Mouse (Mus musculus): ENCODE results near the gene Pcyt1a. TPM values are rescaled to one million over a fixed set of nuclear protein-coding genes. Genes with fewer than 3 reads are reported as not detected.
A peak's percentile ranks its signal among the peaks of the same experiment; 100 is the strongest.

Pcyt1a gene
- polyA plus RNA-seq (2015; fragmentation: Nextera tagmentation; extraction: Ambion mirVana): 45.4 and 48.2 TPM in 2 replicates

DNA sequence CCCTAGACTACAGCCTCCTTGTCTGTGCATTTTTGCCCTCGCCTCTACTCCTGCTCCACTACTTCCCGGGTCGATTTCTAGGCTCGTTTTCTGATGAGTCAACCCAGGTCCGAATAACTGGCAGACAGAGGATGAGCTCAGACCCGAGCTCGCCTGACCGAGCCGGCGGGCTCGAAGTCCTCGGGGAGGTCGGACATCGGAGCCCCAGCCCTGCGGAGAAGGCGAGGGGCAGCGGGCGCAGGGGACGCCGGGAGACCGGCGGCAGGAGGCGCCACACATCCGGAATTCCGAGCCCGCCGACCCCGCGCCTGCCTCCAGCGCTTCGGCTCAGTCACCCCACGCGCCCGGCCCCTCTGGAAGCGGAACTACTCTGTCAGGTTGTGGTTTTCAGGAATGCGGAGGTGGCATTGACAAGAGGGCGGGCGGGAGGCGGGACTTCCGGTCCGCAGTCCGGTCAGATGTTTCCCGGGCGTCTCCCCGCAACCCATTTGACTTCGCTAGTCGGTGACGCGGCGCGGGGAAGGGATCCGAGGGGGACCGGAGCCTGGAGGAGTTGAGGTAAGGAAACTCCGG is at the start of gene Pcyt1a:
Pcyt1a (plus strand) TSS at position 448 of the 573 bp plus-strand sequence.
- Histone ChIP-seq H3K4me2 (peak within 1 kb of the TSS; percentile 87), H3K9ac (peak within 1 kb of the TSS; percentile 92), H3K4me3 (peak within 1 kb of the TSS; percentile 88), H3K9me3 (no peaks in the 10 kb centered on the region), H3K36me3 (no peaks in the 10 kb centered on the region), H3K4me1 (replicated peaks) (peaks cover 26% of the 10 kb centered on the region), H3K27me3 (no peaks in the 10 kb centered on the region), H3K27ac (peak within 1 kb of the TSS; percentile 94)
- WGBS: under 1% methylated on average over 54 of the region's 54 CpGs
- ATAC-seq (ENCODE audit: low FRiP score): peak; percentile 98

DNA sequence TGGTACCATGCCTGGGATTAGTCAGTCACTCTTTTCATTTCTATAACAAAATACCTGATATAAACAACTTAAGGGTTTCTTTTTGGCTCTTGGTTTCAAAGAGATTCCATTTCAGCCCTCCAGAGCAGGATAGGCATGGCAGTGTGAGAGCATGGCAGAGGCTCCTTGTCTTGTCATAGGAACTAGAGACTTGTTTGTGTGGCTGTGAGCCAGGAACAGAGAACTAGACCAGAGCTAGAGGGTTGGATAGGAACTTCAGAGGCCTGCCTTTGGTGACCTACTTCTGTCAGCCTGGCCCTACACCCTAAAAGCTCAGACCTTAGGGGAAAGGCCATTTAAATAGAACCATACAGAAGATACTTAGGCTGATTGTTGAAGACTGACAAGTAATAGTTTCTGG is 47.8 kb upstream of the Pcyt1a start:
- Histone ChIP-seq H3K9me3 (no peaks in the 10 kb centered on the region), H3K4me2 (no peak overlapping the region), H3K36me3 (peaks cover 80% of the 10 kb centered on the region), H3K4me3 (no peak overlapping the region), H3K4me1 (replicated peaks) (no peaks in the 10 kb centered on the region), H3K9ac (no peak overlapping the region), H3K27ac (no peak overlapping the region), H3K27me3 (no peaks in the 10 kb centered on the region)
- ATAC-seq (ENCODE audit: low FRiP score): no peak

- H3K9ac ChIP-seq: no peak overlapping the region
- no peak overlapping the region for H3K4me2 ChIP-seq
- H3K36me3 ChIP-seq: peaks cover 60% of the 10 kb centered on the region
These were observed 45.8 kb upstream of the Pcyt1a start for GRCm38 (mm10) chr16:32384885-32385284.

GRCm38 (mm10) chr16:32386826-32387225 is 43.9 kb upstream of the Pcyt1a start:
- Histone ChIP-seq H3K9ac (no peak overlapping the region), H3K27ac (no peak overlapping the region), H3K4me2 (no peak overlapping the region), H3K4me3 (no peak overlapping the region), H3K27me3 (no peaks in the 10 kb centered on the region), H3K4me1 (replicated peaks) (no peaks in the 10 kb centered on the region), H3K9me3 (no peaks in the 10 kb centered on the region), H3K36me3 (peaks cover 58% of the 10 kb centered on the region)
- WGBS: 91% methylated on average over 3 of the region's 3 CpGs
- no peak for ATAC-seq (ENCODE audit: low FRiP score)

More at GRCm38 (mm10) chr16:32384885-32385284, 45.8 kb upstream of the Pcyt1a start:
- 89% methylated on average over 2 of the region's 2 CpGs for WGBS
- no peak overlapping the region for H3K4me3 ChIP-seq
- no peak overlapping the region for H3K27ac ChIP-seq
- no peak for ATAC-seq (ENCODE audit: low FRiP score)
- no peaks in the 10 kb centered on the region for H3K4me1 ChIP-seq (replicated peaks)
- no peaks in the 10 kb centered on the region for H3K9me3 ChIP-seq
- H3K27me3 ChIP-seq: no peaks in the 10 kb centered on the region

GRCm38 (mm10) chr16:32389049-32389448 is 41.7 kb upstream of the Pcyt1a start:
- Histone ChIP-seq H3K4me2 (no peak overlapping the region), H3K4me1 (replicated peaks) (no peaks in the 10 kb centered on the region), H3K4me3 (no peak overlapping the region), H3K36me3 (peaks cover 48% of the 10 kb centered on the region), H3K9ac (no peak overlapping the region), H3K9me3 (no peaks in the 10 kb centered on the region), H3K27ac (no peak overlapping the region), H3K27me3 (no peaks in the 10 kb centered on the region)
- ATAC-seq (ENCODE audit: low FRiP score): no peak

GRCm38 (mm10) chr16:32389841-32390240 is 40.9 kb upstream of the Pcyt1a start:
- Histone ChIP-seq H3K9me3 (no peaks in the 10 kb centered on the region), H3K9ac (no peak overlapping the region), H3K36me3 (peaks cover 45% of the 10 kb centered on the region), H3K4me3 (no peak overlapping the region), H3K27me3 (no peaks in the 10 kb centered on the region), H3K4me1 (replicated peaks) (no peaks in the 10 kb centered on the region), H3K4me2 (no peak overlapping the region), H3K27ac (no peak overlapping the region)
- no peak for ATAC-seq (ENCODE audit: low FRiP score)
- WGBS: 93% methylated on average over 3 of the region's 3 CpGs

DNA sequence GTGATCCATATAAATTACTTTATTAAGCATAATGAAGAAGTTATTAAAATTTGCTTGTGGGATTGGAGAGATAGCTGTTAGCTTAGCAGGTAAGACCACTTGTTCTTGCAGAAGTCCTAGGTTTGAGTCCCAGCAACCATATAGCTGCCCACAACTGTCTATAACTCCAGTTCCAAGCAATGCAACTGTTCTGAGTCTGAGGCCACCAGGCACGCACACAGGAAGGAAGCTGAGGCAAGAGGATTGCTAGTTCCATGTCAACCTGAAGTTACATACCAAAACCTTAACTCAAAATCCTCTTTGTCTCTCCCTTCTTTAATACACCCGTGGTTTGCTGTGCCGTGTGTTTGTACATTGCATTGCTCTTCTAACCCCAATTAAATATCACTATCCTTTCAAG is 39.8 kb upstream of the Pcyt1a start:
- no peak overlapping the region for H3K4me2 ChIP-seq
- no peak for ATAC-seq (ENCODE audit: low FRiP score)
- no peaks in the 10 kb centered on the region for H3K9me3 ChIP-seq
- H3K36me3 ChIP-seq: peaks cover 36% of the 10 kb centered on the region
- H3K27ac ChIP-seq: no peak overlapping the region
- 93% methylated on average over 3 of the region's 3 CpGs for WGBS
- no peak overlapping the region for H3K9ac ChIP-seq
- no peaks in the 10 kb centered on the region for H3K4me1 ChIP-seq (replicated peaks)
- H3K4me3 ChIP-seq: no peak overlapping the region
- H3K27me3 ChIP-seq: no peaks in the 10 kb centered on the region

DNA sequence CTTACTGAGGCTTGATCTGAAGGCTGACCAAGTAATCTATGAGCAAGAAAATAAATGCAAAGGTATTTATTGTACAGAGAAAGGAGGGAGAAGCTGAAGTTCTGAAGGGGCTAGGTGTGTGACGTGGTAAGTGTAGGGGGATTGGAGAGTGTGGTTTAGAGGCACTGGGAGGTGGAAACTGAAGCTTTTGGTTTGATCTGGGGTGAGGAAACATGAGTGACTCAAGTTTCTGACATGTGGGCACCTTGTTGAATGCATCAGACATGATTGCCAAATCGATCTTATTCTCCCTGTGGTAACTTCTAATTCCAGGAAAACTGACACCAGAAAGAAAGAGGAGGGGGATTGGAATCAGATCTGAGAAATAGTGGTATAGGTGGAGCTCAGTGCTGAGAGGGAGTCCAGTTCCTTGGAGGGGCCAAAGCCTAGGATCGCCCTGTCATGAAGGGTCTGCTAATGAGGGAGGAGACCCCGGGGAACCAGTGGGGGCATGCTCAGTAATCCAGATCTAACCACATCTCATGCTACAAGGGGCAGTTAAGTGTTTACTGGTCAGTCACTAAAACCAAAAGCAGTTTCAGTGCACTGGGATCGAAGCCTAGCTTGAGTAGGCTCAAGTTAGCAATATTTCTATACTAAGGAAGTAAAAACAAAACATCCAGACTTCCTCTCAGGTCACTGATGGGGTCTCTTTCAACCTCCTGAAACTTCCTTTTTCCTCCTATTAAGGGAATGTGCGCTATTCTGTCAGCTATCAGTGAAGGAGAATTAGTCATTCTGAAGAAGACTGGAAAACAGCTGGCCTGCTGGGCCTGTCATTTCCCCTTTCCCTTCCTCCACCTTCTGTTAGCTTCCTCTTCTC is 34.8 kb upstream of the Pcyt1a start:
- peaks cover 18% of the 10 kb centered on the region for H3K36me3 ChIP-seq
- no peaks in the 10 kb centered on the region for H3K27me3 ChIP-seq
- H3K4me3 ChIP-seq: no peak overlapping the region
- no peak overlapping the region for H3K9ac ChIP-seq
- H3K4me1 ChIP-seq (replicated peaks): no peaks in the 10 kb centered on the region
- WGBS: 81% methylated on average over 6 of the region's 6 CpGs
- H3K9me3 ChIP-seq: no peaks in the 10 kb centered on the region
- H3K4me2 ChIP-seq: no peak overlapping the region
- no peak for ATAC-seq (ENCODE audit: low FRiP score)
- no peak overlapping the region for H3K27ac ChIP-seq

- Histone ChIP-seq H3K36me3 (peaks cover 13% of the 10 kb centered on the region), H3K4me1 (replicated peaks) (no peaks in the 10 kb centered on the region), H3K27me3 (no peaks in the 10 kb centered on the region), H3K4me2 (no peak overlapping the region), H3K27ac (no peak overlapping the region), H3K9ac (no peak overlapping the region), H3K4me3 (no peak overlapping the region), H3K9me3 (no peaks in the 10 kb centered on the region)
- 60% methylated on average over 3 of the region's 3 CpGs for WGBS
- no peak for ATAC-seq (ENCODE audit: low FRiP score)
These were observed 34.2 kb upstream of the Pcyt1a start for GRCm38 (mm10) chr16:32396541-32396835.

DNA sequence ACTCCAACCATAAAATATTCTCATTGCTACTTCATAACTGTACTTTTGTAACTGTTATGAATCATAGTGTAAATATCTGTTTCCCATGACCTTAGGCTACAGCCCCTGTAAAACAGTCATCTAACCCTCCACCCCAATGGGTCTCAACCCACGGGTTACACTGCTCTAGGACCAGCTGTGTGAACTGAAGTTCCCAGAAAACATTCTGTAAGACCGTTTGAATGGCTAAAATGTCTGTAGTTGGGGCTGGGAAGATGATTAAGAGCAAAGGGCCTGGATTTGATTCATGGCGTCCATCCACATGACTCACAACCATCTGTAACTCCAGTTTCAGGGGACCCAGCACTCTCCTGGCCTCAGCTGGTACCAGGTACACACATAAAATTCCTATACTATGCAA is 32.5 kb upstream of the Pcyt1a start:
- H3K4me3 ChIP-seq: no peak overlapping the region
- H3K4me1 ChIP-seq (replicated peaks): no peaks in the 10 kb centered on the region
- H3K36me3 ChIP-seq: peaks cover 5% of the 10 kb centered on the region
- no peak for ATAC-seq (ENCODE audit: low FRiP score)
- H3K9ac ChIP-seq: no peak overlapping the region
- WGBS: 76% methylated on average over 3 of the region's 3 CpGs
- H3K27me3 ChIP-seq: no peaks in the 10 kb centered on the region
- no peak overlapping the region for H3K27ac ChIP-seq
- no peak overlapping the region for H3K4me2 ChIP-seq
- H3K9me3 ChIP-seq: no peaks in the 10 kb centered on the region

DNA sequence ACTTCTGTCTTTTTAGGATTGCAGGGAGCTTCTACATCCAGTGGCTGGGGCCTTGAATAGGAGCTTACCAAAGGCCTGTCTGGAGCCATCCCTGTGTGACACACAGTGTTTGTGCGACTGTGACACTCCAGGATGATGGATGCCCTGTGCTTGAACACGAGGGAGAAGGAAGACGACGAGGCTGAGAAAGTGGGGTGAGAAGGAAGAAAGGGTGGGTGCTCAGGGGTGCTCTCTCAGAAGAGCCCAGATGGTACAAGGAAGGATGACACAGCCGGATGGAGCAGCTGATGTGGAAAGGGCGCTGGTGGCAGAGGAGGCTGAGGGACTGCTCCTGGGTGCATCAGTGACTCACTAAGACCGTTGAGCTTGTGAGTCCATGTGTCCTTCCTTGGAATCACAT is 30.5 kb upstream of the Pcyt1a start, which contains the start of gene Tm4sf19:
Tm4sf19 (plus strand) TSS at position 240 of the 400 bp plus-strand sequence.
- H3K27ac ChIP-seq: no peak within 1 kb of the TSS
- 81% methylated on average over 7 of the region's 7 CpGs for WGBS
- no peak for ATAC-seq (ENCODE audit: low FRiP score)
- no peaks in the 10 kb centered on the region for H3K27me3 ChIP-seq
- H3K4me3 ChIP-seq: no peak within 1 kb of the TSS
- no peaks in the 10 kb centered on the region for H3K9me3 ChIP-seq
- H3K4me2 ChIP-seq: no peak within 1 kb of the TSS
- H3K9ac ChIP-seq: no peak within 1 kb of the TSS
- no peaks in the 10 kb centered on the region for H3K36me3 ChIP-seq
- no peaks in the 10 kb centered on the region for H3K4me1 ChIP-seq (replicated peaks)

DNA sequence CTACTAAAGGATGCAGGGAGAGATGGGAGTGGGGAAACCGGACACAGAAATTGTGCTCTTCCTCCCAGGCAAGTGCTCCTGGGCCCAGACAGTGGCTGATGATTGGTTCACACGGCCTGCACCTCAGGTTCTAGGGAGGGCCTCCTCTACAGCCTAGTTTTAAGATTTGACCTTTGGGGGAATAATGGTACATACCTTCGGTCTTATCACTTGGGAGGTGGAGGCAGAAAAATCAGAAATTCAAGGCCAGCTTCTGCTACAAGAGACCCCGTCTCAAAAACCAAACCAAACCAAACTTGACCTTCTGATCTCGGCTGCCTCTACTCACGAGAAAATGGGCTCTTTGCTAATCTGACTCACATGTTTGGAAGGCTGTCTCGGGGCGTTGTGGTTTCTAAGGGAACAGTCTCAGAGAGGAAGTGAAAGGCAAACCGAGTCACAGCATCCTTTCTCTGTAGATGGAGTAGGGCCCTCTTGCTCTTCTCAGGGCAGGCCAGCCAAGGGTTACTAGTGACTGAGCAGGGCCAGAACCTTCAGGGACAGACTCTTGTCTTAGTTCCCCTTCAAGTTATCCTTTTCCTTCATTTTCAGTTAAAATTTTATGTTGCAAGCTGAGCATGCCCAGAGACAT is 29.3 kb upstream of the Pcyt1a start:
- no peaks in the 10 kb centered on the region for H3K27me3 ChIP-seq
- no peak overlapping the region for H3K4me2 ChIP-seq
- H3K9ac ChIP-seq: no peak overlapping the region
- no peaks in the 10 kb centered on the region for H3K36me3 ChIP-seq
- H3K9me3 ChIP-seq: no peaks in the 10 kb centered on the region
- WGBS: 83% methylated on average over 9 of the region's 9 CpGs
- no peak for ATAC-seq (ENCODE audit: low FRiP score)
- H3K27ac ChIP-seq: no peak overlapping the region
- no peaks in the 10 kb centered on the region for H3K4me1 ChIP-seq (replicated peaks)
- no peak overlapping the region for H3K4me3 ChIP-seq

Data from hindbrain, embryonic 13.5 days (tissue).